18 mouse cellular contexts compared by ENCODE assay signal in genomic region chr5:142730295-142730694, GRCm38 (mm10). TPM values are rescaled to one million over a fixed set of nuclear protein-coding genes. Genes with fewer than 3 reads are reported as not detected.
"Had no signal": no experiment of that assay in that cellular context is flagged by ENCODE, and none has a peak within 500 bp of the region (broad histone marks: within the 10 kb centered on the region; RNA-seq: fewer than 3 reads in every experiment).

No protein-coding gene starts in this region.

- H3K27ac ChIP-seq: liver, embryonic 13.5 days; liver, embryonic 15.5 days; lung, embryonic 15.5 days; macrophage; midbrain, embryonic 12.5 days; midbrain, embryonic 15.5 days; neural tube, embryonic 12.5 days had no signal

- H3K4me1 ChIP-seq: liver, embryonic 13.5 days; liver, embryonic 15.5 days; lung, embryonic 15.5 days; midbrain, embryonic 12.5 days; midbrain, embryonic 15.5 days; neural tube, embryonic 12.5 days had no signal

- ATAC-seq: liver, postnatal 0 days; lung, postnatal 0 days; midbrain, embryonic 15.5 days had no signal

- DNase-seq: liver, embryonic 13.5 days; liver, postnatal 0 days; lung, adult 2 months; lung, postnatal 14 days; lung, postnatal 36 days; right cerebral cortex, postnatal 25 days; right cerebral cortex, postnatal 4 days; spleen, adult 18-20 months; thymus, adult 18-20 months; thymus, postnatal 25 days had no signal

- H3K27me3 ChIP-seq: liver, embryonic 13.5 days; liver, embryonic 15.5 days; lung, embryonic 15.5 days; midbrain, embryonic 12.5 days; midbrain, embryonic 15.5 days; neural tube, embryonic 12.5 days had no signal

- H3K4me3 ChIP-seq: liver, embryonic 13.5 days; liver, embryonic 15.5 days; lung, embryonic 15.5 days; midbrain, embryonic 12.5 days; midbrain, embryonic 15.5 days; neural tube, embryonic 12.5 days had no signal

- H3K9me3 ChIP-seq: liver, embryonic 13.5 days; liver, embryonic 15.5 days; lung, embryonic 15.5 days; midbrain, embryonic 12.5 days; midbrain, embryonic 15.5 days had no signal

RNA-seq across cellular contexts. Expression of gene Slc29a4, which starts 38.0 kb away (rescaled TPM):
- total RNA-seq: megakaryocyte progenitor cell, adult 5-6 weeks had no signal
- polyA plus RNA-seq: macrophage had no signal
